Mouse (Mus musculus) intestine, postnatal 0 days (tissue): ENCODE results near the gene Shmt2. TPM values are rescaled to one million over a fixed set of nuclear protein-coding genes. Genes with fewer than 3 reads are reported as not detected.

ENCODE experiments used
- ATAC-seq: fragments of 200-750 bp; cut with Nextera tagmentation; 2 replicates; pipeline ENCODE4 v1.8.0; 2017; ENCODE audit warnings: mild to moderate bottlenecking, moderate TSS enrichment, moderate library complexity
- H3K27ac ChIP-seq: fragments of 300-500 bp; sonication (generic); 2 replicates; pipeline ENCODE4 v1.5.1; 2014; ENCODE audit warnings: mild to moderate bottlenecking, low read depth, low read length, moderate library complexity
- H3K27me3 ChIP-seq: fragments of 300-500 bp; sonication (generic); replicated peaks from 2 replicates; pipeline ENCODE4 v1.6.1; 2014; ENCODE audit warnings: low read length, mixed read lengths; ENCODE audit not compliant: control insufficient read depth, insufficient read depth
- H3K36me3 ChIP-seq: fragments of 300-500 bp; sonication (generic); 2 replicates; pipeline ENCODE4 v1.6.1; 2014; ENCODE audit warnings: mild to moderate bottlenecking, moderate library complexity; ENCODE audit not compliant: control insufficient read depth, insufficient read depth
- H3K4me1 ChIP-seq: fragments of 300-500 bp; sonication (generic); replicated peaks from 2 replicates; pipeline ENCODE4 v1.6.1; 2014; ENCODE audit warnings: antibody characterized with exemption, low read length, mixed read lengths; ENCODE audit not compliant: control insufficient read depth, insufficient read depth
- H3K4me2 ChIP-seq: fragments of 300-500 bp; sonication (generic); replicated peaks from 2 replicates; pipeline ENCODE4 v1.6.1; 2014; ENCODE audit warnings: low read depth, mild to moderate bottlenecking, moderate library complexity
- H3K4me3 ChIP-seq: fragments of 300-500 bp; sonication (generic); 2 replicates; pipeline ENCODE4 v1.5.1; 2014; ENCODE audit warnings: low read depth, low read length
- H3K9ac ChIP-seq: fragments of 300-500 bp; sonication (generic); 2 replicates; pipeline ENCODE4 v1.6.1; 2014; ENCODE audit warnings: mild to moderate bottlenecking, low read depth, low read length
- H3K9me3 ChIP-seq: fragments of 300-500 bp; sonication (generic); 2 replicates; pipeline ENCODE4 v1.6.1; 2016; ENCODE audit warnings: mixed run types; ENCODE audit not compliant: control insufficient read depth
- CTCF ChIP-seq: sonication (generic); IDR thresholded peaks from 2 replicates; pipeline ENCODE4 v1.5.1; 2016; ENCODE audit warnings: low read depth, mild to moderate bottlenecking, control low read depth, antibody characterized with exemption, moderate library complexity
- WGBS: fragments of 180-500 bp; shearing (Covaris S2); extraction: QIAGEN DNeasy Blood & Tissue Kit; methylation state at CpG from one replicate; pipeline ENCODE4 v1.1.7; 2014; 5-methylcytosine and 5-hydroxymethylcytosine counted together
- polyA plus RNA-seq: library from polyadenylated mRNA; unstranded; fragments of >200 nt; fragmentation: Nextera tagmentation; extraction: Ambion mirVana; gene quantifications from 2 replicates; pipeline ENCODE4 v1.2.1, GENCODE M21; 2015

The Shmt2 gene
- polyA plus RNA-seq, 1 experiment from 2014 or later: 26.2 TPM

DNA sequence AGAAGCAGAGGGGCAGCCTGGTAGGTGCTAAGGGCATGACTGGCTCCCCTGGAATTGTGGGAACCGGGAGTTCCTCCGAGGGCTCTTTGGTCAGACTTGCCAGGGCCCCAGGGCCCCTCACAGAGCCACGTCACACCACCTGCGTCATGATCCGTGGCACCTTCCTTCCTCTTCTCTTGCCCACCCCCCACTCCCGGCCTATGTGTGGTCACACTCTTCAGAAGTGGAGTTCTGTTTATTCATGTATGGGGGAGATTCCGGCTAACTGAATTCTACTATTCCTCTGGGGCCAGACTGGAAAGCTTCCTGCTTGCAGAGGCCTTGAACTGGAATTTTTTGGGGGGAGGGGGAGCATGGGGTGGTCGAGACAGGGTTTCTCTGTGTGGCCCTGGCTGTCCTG, 41.6 kb upstream of the Shmt2 start:
- no peak for ATAC-seq
- no peak overlapping the region for H3K4me2 ChIP-seq
- H3K4me1 ChIP-seq: no peaks in the 10 kb centered on the region
- H3K4me3 ChIP-seq: no peak overlapping the region
- TF ChIP-seq CTCF: no peak
- H3K27ac ChIP-seq: no peak overlapping the region
- H3K27me3 ChIP-seq: no peaks in the 10 kb centered on the region
- WGBS: 74% methylated on average over 8 of the region's 8 CpGs
- no peaks in the 10 kb centered on the region for H3K9me3 ChIP-seq
- H3K36me3 ChIP-seq: peaks cover 86% of the 10 kb centered on the region
- no peak overlapping the region for H3K9ac ChIP-seq

DNA sequence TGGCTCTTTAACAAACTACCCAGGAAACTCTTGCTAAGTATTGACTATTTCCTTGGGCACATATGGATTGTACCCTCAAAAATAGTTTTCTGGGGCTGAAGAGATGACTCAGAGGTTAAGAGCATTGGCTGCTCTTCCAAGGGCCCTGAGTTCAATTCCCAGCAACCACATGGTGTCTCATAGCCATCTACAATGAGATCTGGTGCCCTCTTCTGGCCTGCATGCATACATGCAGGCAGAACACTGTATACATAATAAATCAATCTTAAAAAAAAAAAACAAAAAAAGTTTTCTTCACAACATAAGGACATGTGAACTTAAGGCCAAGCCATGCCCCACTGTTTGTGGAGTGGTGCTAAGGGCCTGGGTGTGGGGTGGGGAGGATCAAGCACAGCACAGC, 38.9 kb upstream of the Shmt2 start:
- no peaks in the 10 kb centered on the region for H3K9me3 ChIP-seq
- H3K27me3 ChIP-seq: no peaks in the 10 kb centered on the region
- no peak overlapping the region for H3K27ac ChIP-seq
- no peak overlapping the region for H3K4me2 ChIP-seq
- peak; percentile 58 for TF ChIP-seq CTCF
- no peak for ATAC-seq
- H3K9ac ChIP-seq: no peak overlapping the region
- no peak overlapping the region for H3K4me3 ChIP-seq
- H3K36me3 ChIP-seq: peaks cover 90% of the 10 kb centered on the region
- H3K4me1 ChIP-seq: no peaks in the 10 kb centered on the region

DNA sequence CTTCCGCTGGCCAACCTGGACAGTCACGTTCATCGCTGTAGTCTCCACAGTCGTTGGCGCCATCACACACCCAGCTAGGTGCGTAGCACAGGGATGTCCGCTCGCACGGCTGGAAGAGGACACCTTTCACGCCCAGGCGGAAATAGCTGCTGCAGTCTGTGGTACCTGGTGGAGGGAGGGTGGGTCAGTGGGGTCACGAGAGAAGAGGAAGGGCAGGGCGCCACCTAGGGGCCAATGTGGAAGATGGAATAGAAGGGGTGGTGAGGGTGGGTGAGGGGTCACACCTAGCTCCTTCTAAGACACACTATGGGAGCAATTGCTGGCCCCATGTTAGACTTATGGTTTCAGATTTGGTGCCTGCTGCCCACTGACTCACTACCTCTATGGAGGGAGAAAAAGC, 35.2 kb upstream of the Shmt2 start:
- TF ChIP-seq CTCF: peak; percentile 57
- Histone ChIP-seq H3K36me3 (peaks cover 93% of the 10 kb centered on the region), H3K9ac (no peak overlapping the region), H3K27me3 (no peaks in the 10 kb centered on the region), H3K27ac (no peak overlapping the region), H3K4me3 (no peak overlapping the region), H3K4me1 (no peaks in the 10 kb centered on the region), H3K9me3 (no peaks in the 10 kb centered on the region), H3K4me2 (no peak overlapping the region)
- 88% methylated on average over 13 of the region's 13 CpGs for WGBS
- ATAC-seq: no peak

DNA sequence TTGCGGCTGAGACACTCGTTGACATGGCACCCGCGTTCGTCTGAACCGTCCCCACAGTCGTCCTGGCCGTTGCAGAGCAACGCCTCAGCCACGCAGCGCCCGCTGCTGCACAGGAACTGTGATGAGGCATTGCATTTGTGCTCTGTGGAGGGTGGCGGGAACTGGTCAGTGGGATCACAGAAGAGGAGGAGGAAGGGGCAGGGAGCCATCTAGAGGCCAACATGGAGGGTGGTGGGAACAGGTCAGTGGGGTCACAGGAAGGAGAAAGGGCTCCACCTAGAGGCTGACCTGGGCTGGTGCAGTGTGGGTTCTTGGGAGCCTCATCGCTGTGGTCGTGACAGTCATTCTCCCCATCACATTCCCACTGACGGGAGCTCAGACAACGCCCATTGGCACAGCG, 33.5 kb upstream of the Shmt2 start:
- no peak overlapping the region for H3K4me2 ChIP-seq
- no peak overlapping the region for H3K4me3 ChIP-seq
- ATAC-seq: peak; percentile 2; the same call in 1 of the 2 replicates
- 80% methylated on average over 18 of the region's 18 CpGs for WGBS
- H3K4me1 ChIP-seq: no peaks in the 10 kb centered on the region
- no peak overlapping the region for H3K27ac ChIP-seq
- TF ChIP-seq CTCF: peak; percentile 84
- H3K27me3 ChIP-seq: no peaks in the 10 kb centered on the region
- H3K36me3 ChIP-seq: peaks cover 95% of the 10 kb centered on the region
- no peaks in the 10 kb centered on the region for H3K9me3 ChIP-seq
- no peak overlapping the region for H3K9ac ChIP-seq

DNA sequence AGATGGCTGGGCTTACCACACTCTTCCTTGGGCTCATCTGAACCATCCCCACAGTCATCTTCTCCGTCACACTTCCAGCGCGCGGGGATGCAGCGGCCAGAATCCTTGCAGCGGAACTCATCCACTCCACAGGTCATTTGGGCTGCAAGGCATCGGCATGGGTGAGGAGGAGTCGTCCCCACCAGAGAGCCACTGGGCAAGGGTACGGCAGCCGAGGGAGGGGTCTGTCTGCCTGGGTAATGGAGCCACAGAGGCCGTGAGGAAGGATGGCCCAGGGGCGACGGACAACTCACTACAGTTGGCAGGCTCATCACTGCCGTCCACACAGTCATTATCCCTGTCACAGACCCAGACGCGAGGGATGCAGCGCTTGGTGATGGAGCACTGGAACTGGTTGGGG, 27.6 kb upstream of the Shmt2 start:
- Histone ChIP-seq H3K9ac (no peak overlapping the region), H3K4me2 (no peak overlapping the region), H3K9me3 (no peaks in the 10 kb centered on the region), H3K4me3 (no peak overlapping the region), H3K36me3 (peaks cover 98% of the 10 kb centered on the region), H3K27me3 (no peaks in the 10 kb centered on the region), H3K4me1 (no peaks in the 10 kb centered on the region), H3K27ac (no peak overlapping the region)
- no peak for TF ChIP-seq CTCF
- 93% methylated on average over 17 of the region's 17 CpGs for WGBS
- ATAC-seq: no peak

DNA sequence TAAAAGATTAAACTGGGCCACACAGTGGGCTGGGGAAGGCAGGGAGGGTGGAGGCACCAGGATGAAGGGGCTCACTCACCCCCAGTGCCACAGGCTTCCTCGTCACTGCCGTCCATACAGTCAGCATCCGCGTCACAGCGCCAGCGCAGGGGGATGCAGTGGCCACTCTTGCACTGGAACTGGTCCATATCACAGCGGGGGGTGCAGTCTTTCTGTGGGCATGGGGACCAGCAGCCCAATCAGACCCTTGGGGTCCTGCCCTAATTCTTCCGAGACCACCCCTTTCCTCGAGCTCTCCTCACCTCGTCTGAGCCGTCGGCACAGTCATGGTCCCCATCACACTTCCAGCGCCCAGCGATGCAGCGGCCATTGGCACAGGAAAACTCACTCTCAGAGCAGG, 26.0 kb upstream of the Shmt2 start:
- ATAC-seq: no peak
- Histone ChIP-seq H3K27ac (no peak overlapping the region), H3K27me3 (no peaks in the 10 kb centered on the region), H3K4me1 (no peaks in the 10 kb centered on the region), H3K36me3 (peaks cover 92% of the 10 kb centered on the region), H3K4me3 (no peak overlapping the region), H3K4me2 (no peak overlapping the region), H3K9me3 (no peaks in the 10 kb centered on the region), H3K9ac (no peak overlapping the region)
- TF ChIP-seq CTCF: no peak
- 94% methylated on average over 15 of the region's 15 CpGs for WGBS

DNA sequence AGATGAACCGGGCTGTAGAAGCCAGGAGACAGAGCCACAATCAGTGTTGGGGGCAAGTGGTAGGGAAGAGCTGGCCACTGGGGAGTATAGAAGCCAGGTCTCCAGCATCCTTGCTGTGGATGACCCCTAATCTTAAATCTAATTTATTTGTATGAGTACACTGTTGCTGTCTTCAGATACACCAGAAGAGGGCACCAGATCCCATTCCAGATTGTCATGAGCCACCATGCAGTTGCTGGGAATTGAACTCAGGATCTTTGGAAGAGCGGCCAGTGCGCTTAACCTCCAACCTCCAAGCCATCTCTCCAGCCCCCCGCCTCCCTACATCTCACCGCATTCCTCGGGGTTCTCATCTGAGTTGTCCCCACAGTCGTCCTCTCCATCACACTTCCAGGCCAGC, 24.3 kb upstream of the Shmt2 start:
- WGBS: 91% methylated on average over 7 of the region's 7 CpGs
- peak; percentile 62 for TF ChIP-seq CTCF
- H3K27ac ChIP-seq: no peak overlapping the region
- no peaks in the 10 kb centered on the region for H3K9me3 ChIP-seq
- no peak overlapping the region for H3K4me2 ChIP-seq
- no peak for ATAC-seq
- peaks cover 90% of the 10 kb centered on the region for H3K36me3 ChIP-seq
- H3K9ac ChIP-seq: no peak overlapping the region
- no peaks in the 10 kb centered on the region for H3K4me1 ChIP-seq
- H3K27me3 ChIP-seq: no peaks in the 10 kb centered on the region
- H3K4me3 ChIP-seq: no peak overlapping the region
